Mouse (Mus musculus) lung, postnatal 10 days (tissue): ENCODE measurements around the gene Hcrtr1.

Source experiments
- DNase-seq: peaks from one replicate; pipeline ENCODE4 v3.0.0; 2021

The Hcrtr1 gene

GRCm38 (mm10) chr4:130112299-130112698 lies 26.9 kb downstream of the Hcrtr1 start:
- DNase-seq = peak; percentile 73

DNA sequence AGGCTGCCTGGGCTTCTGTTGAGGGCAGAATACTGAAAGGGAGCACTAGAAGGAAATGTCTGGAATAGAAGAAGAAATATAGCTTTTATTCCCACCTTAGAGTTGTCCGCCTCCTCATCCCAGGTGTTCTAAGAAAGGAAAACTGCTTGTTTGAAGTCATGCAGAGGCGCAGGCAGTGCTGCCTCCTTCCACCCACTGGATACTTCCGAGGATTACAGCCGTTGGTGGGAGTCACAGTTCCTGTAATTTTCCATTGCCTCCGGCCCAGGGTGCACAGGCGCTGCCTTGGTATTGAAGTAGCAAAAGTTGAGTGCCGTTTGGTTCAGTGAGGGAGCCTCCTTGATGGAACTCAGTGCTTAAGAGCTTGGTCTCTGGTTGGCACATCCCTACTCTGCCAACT lies 29.1 kb downstream of the Hcrtr1 start:
- no peak for DNase-seq

DNA sequence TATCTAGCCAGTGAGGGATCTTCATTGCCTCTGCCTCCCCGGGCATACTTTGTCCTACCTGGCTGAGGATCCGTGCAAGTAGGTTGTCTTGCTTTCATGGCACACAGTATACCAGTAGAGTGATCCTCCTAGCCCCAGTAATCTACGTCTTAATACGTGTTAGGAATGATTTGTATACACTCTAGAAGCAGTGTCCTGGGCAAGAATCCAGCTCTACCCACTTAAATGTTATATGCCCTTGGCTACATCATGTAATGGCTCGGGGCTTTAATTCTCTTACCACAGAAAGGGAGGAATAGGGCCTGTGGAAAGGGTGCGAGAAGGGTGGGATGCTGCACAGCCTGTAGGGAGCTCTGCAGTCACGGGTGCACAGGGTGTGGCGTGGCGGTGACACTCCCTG lies 29.5 kb downstream of the Hcrtr1 start:
- DNase-seq = peak; percentile 41

DNA sequence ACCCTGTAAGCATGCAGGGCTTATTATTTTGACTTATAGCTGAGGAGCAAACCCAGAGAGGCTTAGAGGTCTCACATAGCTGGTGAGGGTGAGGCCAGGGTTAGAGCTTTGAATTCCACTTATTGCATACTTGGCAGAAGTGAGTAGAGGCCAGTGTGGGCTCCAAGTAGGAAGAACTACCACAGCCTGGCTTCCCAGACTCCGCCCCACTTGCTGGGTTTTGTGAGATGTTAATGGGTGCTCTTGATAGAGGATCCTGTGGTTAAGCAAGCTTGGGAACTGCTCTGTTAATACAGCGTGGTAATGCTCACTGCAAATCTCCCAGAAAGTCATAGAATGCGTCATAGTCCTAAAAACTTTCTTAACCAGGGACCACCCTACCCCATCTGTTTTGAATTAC lies 30.2 kb downstream of the Hcrtr1 start:
- DNase-seq = peak; percentile 69

DNA sequence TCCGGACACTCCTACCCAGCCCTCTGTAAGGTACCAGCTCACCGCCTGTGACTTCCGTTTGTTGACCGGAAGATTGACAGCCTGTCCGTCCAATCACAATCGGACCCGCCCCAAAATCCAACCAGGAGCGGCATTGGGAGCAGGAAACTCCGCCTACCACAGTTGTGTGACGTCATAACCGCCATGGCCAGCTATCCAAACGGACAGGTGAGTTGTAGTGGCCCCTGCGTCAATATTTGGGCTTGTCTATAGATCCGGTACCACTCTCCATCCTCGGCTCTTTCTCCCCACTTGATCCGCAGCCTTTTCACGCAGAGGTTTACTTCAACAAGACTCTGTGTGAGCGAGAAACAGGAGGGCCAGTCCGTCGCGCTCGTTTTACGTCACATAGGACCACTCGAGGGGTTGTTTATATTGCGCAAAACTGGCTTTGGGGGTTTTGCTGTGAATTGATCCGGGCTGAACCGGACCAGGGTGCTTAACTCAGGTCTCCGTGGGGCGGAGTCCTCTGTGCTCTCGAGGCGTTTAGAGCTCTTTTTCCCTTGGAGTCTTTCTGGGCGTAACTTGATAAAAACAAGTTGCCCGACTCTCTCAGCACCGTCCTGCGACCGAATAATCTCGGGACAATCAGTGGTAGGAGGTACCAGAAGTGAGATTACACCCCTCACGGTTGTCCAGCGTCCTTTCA lies 31.6 kb downstream of the Hcrtr1 start:
- DNase-seq = peak; percentile 100

- DNase-seq = no peak
These were observed 32.1 kb downstream of the Hcrtr1 start for GRCm38 (mm10) chr4:130107065-130107443.

GRCm38 (mm10) chr4:130104584-130104983 lies 34.6 kb downstream of the Hcrtr1 start:
- DNase-seq = no peak

- no peak for DNase-seq
These were observed 35.5 kb downstream of the Hcrtr1 start for GRCm38 (mm10) chr4:130103632-130104031.

GRCm38 (mm10) chr4:130102111-130102651 lies 37.0 kb downstream of the Hcrtr1 start, which contains the start of gene Pef1:
Gene Pef1 (plus strand): TSS chr4:130102558.
- DNase-seq = peak; percentile 56

- peak; percentile 51 for DNase-seq
These were observed 38.0 kb downstream of the Hcrtr1 start for GRCm38 (mm10) chr4:130101183-130101582.

DNA sequence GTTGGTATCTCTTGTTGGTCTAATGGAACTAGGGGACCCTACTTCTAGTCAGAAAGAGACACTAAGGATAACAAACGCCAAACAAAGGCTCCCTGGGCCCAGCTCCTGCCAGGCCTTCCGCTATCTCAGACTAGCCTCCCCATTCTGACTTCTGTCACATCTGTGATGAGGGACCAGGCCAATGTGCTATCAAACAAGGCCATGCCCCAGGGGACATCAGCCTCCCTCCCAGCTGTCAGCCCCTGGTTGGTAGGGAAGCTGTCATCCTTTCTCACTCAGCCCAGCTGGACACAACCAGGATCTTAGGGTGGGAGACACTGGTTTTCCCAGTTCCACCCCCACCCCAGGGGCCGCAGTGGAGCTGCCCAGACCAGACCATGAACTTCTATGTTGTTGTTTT lies 44.0 kb downstream of the Hcrtr1 start:
- no peak for DNase-seq

GRCm38 (mm10) chr4:130087293-130087692 lies 51.9 kb downstream of the Hcrtr1 start:
- peak; percentile 93 for DNase-seq

DNA sequence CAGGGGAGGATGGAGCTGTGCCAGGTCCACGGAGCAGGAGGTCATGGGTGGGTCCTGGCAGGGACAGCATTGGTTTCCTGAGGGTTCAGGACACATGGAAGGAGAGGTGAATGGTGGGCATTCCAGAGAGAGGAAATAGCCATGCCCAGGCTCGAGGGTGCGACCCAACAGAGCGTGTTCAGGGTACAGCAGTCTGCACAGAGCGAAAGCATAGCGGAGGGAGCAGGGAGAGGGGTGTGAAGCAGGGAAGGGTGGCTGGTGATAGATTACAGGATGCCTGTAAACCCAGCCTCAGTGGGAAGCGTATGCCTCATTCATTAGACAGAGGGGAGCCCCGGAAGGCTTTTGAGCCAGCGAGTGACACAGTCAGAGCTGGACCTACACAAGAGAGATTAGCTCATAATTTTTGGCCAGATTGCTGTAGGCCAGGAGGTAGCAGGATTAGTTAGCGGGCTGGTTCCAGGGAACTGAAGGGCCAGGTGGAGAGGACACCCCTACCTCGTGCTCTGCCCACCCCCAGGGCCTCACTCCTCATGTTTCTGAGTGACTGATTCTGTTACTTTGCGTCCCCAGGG lies 53.8 kb downstream of the Hcrtr1 start:
- no peak for DNase-seq

- DNase-seq = peak; percentile 63
These were observed 54.7 kb downstream of the Hcrtr1 start for GRCm38 (mm10) chr4:130084331-130084945.

DNA sequence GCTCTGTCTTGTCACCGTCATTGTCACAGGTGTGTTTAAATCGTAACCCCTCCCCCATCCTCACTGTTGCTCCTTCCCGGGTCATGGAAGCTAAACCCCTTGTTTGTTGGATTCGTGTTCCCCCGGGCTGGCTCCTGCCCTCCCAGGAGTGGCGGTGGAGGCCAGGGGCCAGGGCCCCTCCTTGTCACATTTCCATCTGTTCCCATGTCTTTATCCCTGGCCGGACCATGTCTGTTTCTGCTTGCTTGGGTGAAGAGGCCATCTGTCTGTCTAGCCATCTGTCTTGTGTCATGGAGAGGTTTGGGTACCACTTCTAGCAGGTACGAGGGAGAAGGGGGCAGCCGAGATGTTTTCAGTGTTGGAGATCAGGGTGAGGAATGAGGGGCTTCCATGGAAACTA lies 56.9 kb downstream of the Hcrtr1 start:
- DNase-seq = no peak

DNA sequence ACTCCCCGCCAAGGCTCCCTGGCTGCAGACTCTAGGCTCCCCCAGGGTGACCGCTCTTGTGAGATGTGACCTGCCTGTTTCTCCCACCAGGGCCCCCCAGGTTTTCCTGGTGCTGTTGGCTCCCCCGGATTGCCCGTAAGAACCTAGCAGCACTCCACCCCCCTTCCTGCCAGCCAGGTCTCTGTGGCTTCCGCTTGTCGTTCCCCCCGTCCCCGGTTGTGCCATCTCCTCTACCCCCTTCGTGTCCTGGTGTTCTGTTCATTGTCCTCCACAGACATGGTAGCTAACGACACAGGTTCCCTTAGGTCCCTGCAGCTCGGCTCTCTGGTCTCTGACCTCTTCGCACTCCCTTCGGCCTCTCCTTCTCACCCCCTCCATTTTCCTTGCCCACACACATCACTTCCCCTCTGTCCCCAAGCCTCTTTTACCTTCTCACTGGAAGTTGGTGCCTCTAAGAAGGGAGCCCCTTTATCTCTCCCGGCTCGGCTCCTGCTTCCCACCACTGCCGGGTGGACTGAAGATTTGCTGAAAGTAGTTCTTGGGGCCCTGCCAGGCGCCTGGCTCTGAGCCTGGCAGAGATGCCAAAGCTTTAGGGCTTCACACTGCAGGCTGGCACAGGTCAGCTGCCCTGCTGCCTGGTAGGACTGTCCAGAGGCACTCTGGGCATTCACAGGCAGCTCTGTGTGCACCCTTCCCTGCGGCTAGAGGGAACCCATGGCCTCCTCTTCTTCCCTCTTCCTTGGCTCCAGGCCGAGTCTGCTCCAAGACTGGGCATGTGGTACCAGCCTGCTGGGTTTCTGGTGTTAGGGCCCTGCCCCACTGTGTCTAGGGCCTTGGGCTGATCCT lies 57.6 kb downstream of the Hcrtr1 start:
- peak; percentile 59 for DNase-seq
